Mouse (Mus musculus): Measurements from ENCODE around the gene Fastkd5.
A peak's percentile ranks its signal among the peaks of the same experiment; 100 is the strongest.
"Not testable (repeated sequence)": the region's sequence is repeated elsewhere in the genome, so short reads cannot be mapped to it uniquely, and the experiment has no call there.

Fastkd5 gene

GRCm38 (mm10) chr2:130629839-130630203 is at the start of gene Fastkd5, which contains the start of gene Ubox5:
Fastkd5 (minus strand) TSS chr2:130630027.
Ubox5 (minus strand) TSS chr2:130630038.
- DNase-seq (ENCODE audit: low spot score) = peak; percentile 95

- no peak for DNase-seq (ENCODE audit: low spot score)
These were observed 49.3 kb upstream of the Fastkd5 start for GRCm38 (mm10) chr2:130679154-130679553.

- DNase-seq (ENCODE audit: low spot score) = no peak
These were observed 47.4 kb upstream of the Fastkd5 start for GRCm38 (mm10) chr2:130677211-130677610.

GRCm38 (mm10) chr2:130667559-130667958 is 37.7 kb upstream of the Fastkd5 start, which contains the start of gene Itpa:
Itpa (plus strand) TSS chr2:130667610.
- peak; percentile 95 for DNase-seq (ENCODE audit: low spot score)

- peak; percentile 97 for DNase-seq (ENCODE audit: low spot score)
These were observed 34.4 kb upstream of the Fastkd5 start, which contains the start of gene Ddrgk1 for GRCm38 (mm10) chr2:130664102-130664701. Ddrgk1 (minus strand) TSS chr2:130664659.

GRCm38 (mm10) chr2:130663342-130663741 is 33.5 kb upstream of the Fastkd5 start:
- DNase-seq (ENCODE audit: low spot score) = no peak

GRCm38 (mm10) chr2:130658530-130658929 is 28.7 kb upstream of the Fastkd5 start:
- no peak for DNase-seq (ENCODE audit: low spot score)

GRCm38 (mm10) chr2:130657541-130657940 is 27.7 kb upstream of the Fastkd5 start:
- no peak for DNase-seq (ENCODE audit: low spot score)

- DNase-seq (ENCODE audit: low spot score) = no peak
These were observed 26.7 kb upstream of the Fastkd5 start for GRCm38 (mm10) chr2:130656536-130656935.

- DNase-seq (ENCODE audit: low spot score) = no peak
These were observed 26.0 kb upstream of the Fastkd5 start for GRCm38 (mm10) chr2:130655660-130656339.

GRCm38 (mm10) chr2:130653760-130654159 is 23.9 kb upstream of the Fastkd5 start:
- no peak for DNase-seq (ENCODE audit: low spot score)

- no peak for DNase-seq (ENCODE audit: low spot score)
These were observed 23.5 kb upstream of the Fastkd5 start for GRCm38 (mm10) chr2:130653303-130653702.

GRCm38 (mm10) chr2:130649028-130649427 is 19.2 kb upstream of the Fastkd5 start:
- DNase-seq (ENCODE audit: low spot score) = not testable (repeated sequence)

GRCm38 (mm10) chr2:130645198-130645597 is 15.4 kb upstream of the Fastkd5 start:
- no peak for DNase-seq (ENCODE audit: low spot score)

- DNase-seq (ENCODE audit: low spot score) = peak; percentile 95
These were observed 13.0 kb upstream of the Fastkd5 start, which contains the start of gene Lzts3 for GRCm38 (mm10) chr2:130642684-130643369. Lzts3 (minus strand) TSS chr2:130642803.

GRCm38 (mm10) chr2:130642197-130642660 is 12.4 kb upstream of the Fastkd5 start:
- peak; percentile 49 for DNase-seq (ENCODE audit: low spot score)

GRCm38 (mm10) chr2:130641351-130642025 is 11.7 kb upstream of the Fastkd5 start:
- DNase-seq (ENCODE audit: low spot score) = no peak

GRCm38 (mm10) chr2:130639276-130639675 is 9.4 kb upstream of the Fastkd5 start:
- DNase-seq (ENCODE audit: low spot score) = no peak

GRCm38 (mm10) chr2:130638101-130638611 is 8.3 kb upstream of the Fastkd5 start:
- DNase-seq (ENCODE audit: low spot score) = no peak

- DNase-seq (ENCODE audit: low spot score) = no peak
These were observed 6.0 kb upstream of the Fastkd5 start for GRCm38 (mm10) chr2:130635847-130636246.

GRCm38 (mm10) chr2:130634739-130635411 is 5.0 kb upstream of the Fastkd5 start:
- peak; percentile 66 for DNase-seq (ENCODE audit: low spot score)
